Mouse (Mus musculus) brown adipose tissue, adult 24 weeks (tissue): ENCODE measurements around the gene Gm21477. TPM values are rescaled to one million over a fixed set of nuclear protein-coding genes. Genes with fewer than 3 reads are reported as not detected.
"Not testable (repeated sequence)": the region's sequence is repeated elsewhere in the genome, so short reads cannot be mapped to it uniquely, and the experiment has no call there.

ENCODE experiments used
- H3K27ac ChIP-seq: fragments of 200-500 bp; replicated peaks from 2 replicates; pipeline ENCODE4 v1.5.1; 2012; ENCODE audit warnings: low read depth, mild to moderate bottlenecking, low read length
- H3K4me1 ChIP-seq: fragments of 200-500 bp; 2 replicates; pipeline ENCODE4 v1.6.1; 2012; ENCODE audit warnings: low read length, mixed read lengths; ENCODE audit not compliant: control insufficient read depth, insufficient read depth, insufficient read length
- H3K4me3 ChIP-seq: fragments of 200-500 bp; 2 replicates; pipeline ENCODE4 v1.5.1; 2012; ENCODE audit warnings: low read depth, mild to moderate bottlenecking, low read length, moderate library complexity; ENCODE audit not compliant: insufficient read depth
- polyA plus RNA-seq: library from polyadenylated mRNA; stranded (reverse); fragments of >200 nt; gene quantifications from 2 replicates; pipeline ENCODE4 v1.2.4, GENCODE M21; 2012; ENCODE audit not compliant: missing spikeins, insufficient read depth, insufficient read length

Gm21477 gene
- polyA plus RNA-seq, result not detected in 2 replicates

DNA sequence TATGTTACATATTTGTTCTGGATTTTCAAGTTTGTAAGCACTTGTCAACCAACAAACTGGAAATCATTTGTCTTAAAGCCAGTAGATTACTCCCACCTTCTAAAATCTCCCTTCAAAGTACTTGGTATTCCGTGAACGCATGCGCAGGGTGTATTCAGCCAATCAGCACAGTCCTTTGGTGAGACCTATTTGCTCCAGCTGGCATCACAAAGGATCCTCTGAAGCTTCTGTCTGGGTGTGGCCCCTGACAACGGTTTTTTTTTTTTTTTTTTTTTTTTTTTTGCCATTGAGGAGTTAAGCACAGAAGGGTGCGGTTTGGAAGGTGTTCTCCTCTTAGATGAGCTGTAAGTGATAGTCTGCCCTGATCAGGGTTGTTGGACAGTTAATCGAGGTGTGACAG, at the start of gene Gm21477:
Gene Gm21477 (plus strand): TSS at position 301 of the 400 bp plus-strand sequence.
- H3K27ac ChIP-seq, H3K4me1 ChIP-seq, H3K4me3 ChIP-seq: not testable (repeated sequence)
